Mouse (Mus musculus) neural tube, embryonic 11.5 days (tissue): ENCODE results near the gene Skiv2l. TPM values are rescaled to one million over a fixed set of nuclear protein-coding genes. Genes with fewer than 3 reads are reported as not detected.

Source experiments
- ATAC-seq: fragments of 200-750 bp; cut with Nextera tagmentation; 2 replicates; pipeline ENCODE4 v1.8.0; 2017; ENCODE audit warnings: moderate number of reproducible peaks, mild to moderate bottlenecking, moderate TSS enrichment, moderate library complexity; ENCODE audit not compliant: insufficient read depth, low FRiP score, low TSS enrichment
- DNase-seq: peaks from one replicate; pipeline ENCODE4 v3.0.0-alpha.2; 2015; ENCODE audit warnings: low spot score
- H3K27ac ChIP-seq: fragments of 300-500 bp; sonication (generic); 2 replicates; pipeline ENCODE4 v1.5.1; 2014; ENCODE audit warnings: low read depth, mild to moderate bottlenecking, low read length
- H3K27me3 ChIP-seq: fragments of 300-500 bp; sonication (generic); 2 replicates; pipeline ENCODE4 v1.6.1; 2014; ENCODE audit warnings: mild to moderate bottlenecking, low read length, mixed read lengths; ENCODE audit not compliant: control insufficient read depth, insufficient read depth
- H3K36me3 ChIP-seq: fragments of 300-500 bp; sonication (generic); 2 replicates; pipeline ENCODE4 v1.6.1; 2014; ENCODE audit warnings: mild to moderate bottlenecking, low read length, moderate library complexity, mixed read lengths; ENCODE audit not compliant: control insufficient read depth, insufficient read depth
- H3K4me1 ChIP-seq: fragments of 300-500 bp; sonication (generic); 2 replicates; pipeline ENCODE4 v1.6.1; 2014; ENCODE audit warnings: low read length, mixed read lengths; ENCODE audit not compliant: control insufficient read depth, insufficient read depth
- H3K4me2 ChIP-seq: fragments of 300-500 bp; sonication (generic); 2 replicates; pipeline ENCODE4 v1.6.1; 2014; ENCODE audit warnings: low read depth, mild to moderate bottlenecking, moderate library complexity
- H3K4me3 ChIP-seq: fragments of 300-500 bp; sonication (generic); 2 replicates; pipeline ENCODE4 v1.5.1; 2014; ENCODE audit warnings: low read depth, low read length
- H3K9ac ChIP-seq: fragments of 300-500 bp; sonication (generic); 2 replicates; pipeline ENCODE4 v1.6.1; 2014; ENCODE audit warnings: mild to moderate bottlenecking, low read length
- H3K9me3 ChIP-seq: fragments of 300-500 bp; sonication (generic); 2 replicates; pipeline ENCODE4 v1.6.1; 2016; ENCODE audit warnings: low read length; ENCODE audit not compliant: control insufficient read depth
- WGBS: fragments of 180-500 bp; shearing (Covaris S2); extraction: QIAGEN DNeasy Blood & Tissue Kit; methylation state at CpG from one replicate; pipeline ENCODE4 v1.1.7; 2014; 5-methylcytosine and 5-hydroxymethylcytosine counted together
- polyA plus RNA-seq: library from polyadenylated mRNA; unstranded; fragments of >200 nt; fragmentation: Nextera tagmentation; extraction: Ambion mirVana; gene quantifications from 2 replicates; pipeline ENCODE4 v1.2.1, GENCODE M21; 2014

Skiv2l gene
- polyA plus RNA-seq, 1 experiment from 2014 or later, result 55.7 TPM

GRCm38 (mm10) chr17:34894801-34895530 is 45.0 kb upstream of the Skiv2l start:
- H3K9me3 ChIP-seq, result no peaks in the 10 kb centered on the region
- no peaks in the 10 kb centered on the region for H3K27me3 ChIP-seq
- H3K4me2 ChIP-seq, result peak overlapping the region; percentile 72
- H3K4me3 ChIP-seq, result peak overlapping the region; percentile 83
- peaks cover 15% of the 10 kb centered on the region for H3K4me1 ChIP-seq
- ATAC-seq (peak; percentile 18), DNase-seq (peak; percentile 45)
- no peaks in the 10 kb centered on the region for H3K36me3 ChIP-seq
- peak overlapping the region; percentile 80 for H3K27ac ChIP-seq
- peak overlapping the region; percentile 84 for H3K9ac ChIP-seq
- WGBS, result 12% methylated on average over 36 of the region's 51 CpGs

DNA sequence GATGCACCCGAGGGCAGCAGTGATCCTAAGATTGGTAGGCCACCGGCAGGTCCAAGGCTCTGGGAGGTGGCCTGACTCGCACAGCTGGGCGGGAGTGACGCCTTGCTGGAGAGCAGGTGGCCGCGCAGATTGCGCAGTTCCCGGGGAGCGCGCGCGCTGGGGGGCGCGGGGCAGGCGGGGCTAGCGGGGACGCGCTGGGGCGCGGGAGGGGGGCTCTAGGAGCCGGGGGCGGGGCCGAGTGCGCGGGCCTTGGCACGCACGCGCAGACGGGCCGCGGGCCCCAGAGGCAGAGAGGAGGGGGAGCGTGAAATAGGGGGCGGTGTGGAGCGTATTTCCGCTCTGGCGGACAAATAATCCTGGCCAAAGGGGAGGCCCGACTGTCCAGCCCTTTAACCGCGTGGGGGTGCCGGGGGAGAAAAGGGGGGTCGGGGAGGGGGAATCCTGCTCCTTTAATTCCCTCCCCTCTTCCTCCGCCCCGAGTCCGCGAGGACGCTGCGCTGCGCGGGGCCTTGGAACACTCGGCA is 44.1 kb upstream of the Skiv2l start:
- WGBS, result under 1% methylated on average over 46 of the region's 51 CpGs
- DNase-seq (peak; percentile 96), ATAC-seq (peak; percentile 81)
- H3K27ac ChIP-seq, result peak overlapping the region; percentile 80
- H3K4me1 ChIP-seq, result peaks cover 14% of the 10 kb centered on the region
- H3K4me2 ChIP-seq, result peak overlapping the region; percentile 72
- peak overlapping the region; percentile 83 for H3K4me3 ChIP-seq
- peak overlapping the region; percentile 84 for H3K9ac ChIP-seq
- no peaks in the 10 kb centered on the region for H3K9me3 ChIP-seq
- no peaks in the 10 kb centered on the region for H3K27me3 ChIP-seq
- H3K36me3 ChIP-seq, result no peaks in the 10 kb centered on the region

DNA sequence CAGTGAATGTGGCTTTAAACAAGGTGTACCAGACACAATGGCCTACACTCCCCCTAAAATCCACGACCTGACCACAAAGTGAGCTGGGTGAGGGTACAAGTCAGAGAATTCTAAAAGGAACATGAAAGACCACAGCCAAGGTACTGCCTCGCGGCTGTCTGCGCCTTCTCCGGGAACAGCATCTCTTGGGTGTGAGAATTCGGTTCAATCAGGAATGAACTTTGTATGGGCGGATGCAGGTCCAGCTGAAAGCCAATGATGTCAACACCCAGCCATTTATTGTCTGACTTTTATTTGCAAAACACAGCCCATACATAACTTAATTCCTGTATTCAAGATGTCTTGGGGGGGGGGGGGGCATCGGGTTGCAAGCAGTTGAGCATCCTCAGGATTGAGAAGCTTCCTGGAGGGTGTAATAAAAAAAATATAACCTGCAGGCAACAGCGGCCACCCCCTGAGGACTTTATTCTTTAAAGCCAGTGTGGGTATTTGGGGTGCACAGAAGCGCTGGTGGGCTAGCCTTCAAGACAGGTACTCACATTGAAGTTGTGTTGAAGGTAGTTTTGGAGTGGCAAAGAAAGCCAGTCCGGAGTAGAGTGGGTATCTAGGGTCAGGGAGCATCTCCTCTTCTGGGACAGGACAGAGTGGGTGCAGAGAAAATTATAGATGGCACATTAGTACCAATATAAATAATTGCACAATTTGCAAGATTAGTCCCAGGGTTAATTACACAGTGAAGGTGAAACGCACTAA is 43.2 kb upstream of the Skiv2l start:
- Histone ChIP-seq H3K27me3 (no peaks in the 10 kb centered on the region), H3K4me3 (peak overlapping the region; percentile 83; the same call in 1 of the 2 replicates), H3K27ac (0 out of 2 replicates have a peak overlapping the region, but pooled peaks have one; percentile 0), H3K4me1 (peaks cover 14% of the 10 kb centered on the region), H3K36me3 (no peaks in the 10 kb centered on the region), H3K9ac (0 out of 2 replicates have a peak overlapping the region, but pooled peaks have one; percentile 5), H3K4me2 (no peak overlapping the region; the same call in 1 of the 2 replicates), H3K9me3 (no peaks in the 10 kb centered on the region)
- 70% methylated on average over 12 of the region's 12 CpGs for WGBS
- ATAC-seq, result no peak
- no peak for DNase-seq

GRCm38 (mm10) chr17:34891377-34891776 is 41.4 kb upstream of the Skiv2l start:
- Histone ChIP-seq H3K4me3 (no peak overlapping the region), H3K9ac (no peak overlapping the region), H3K27me3 (no peaks in the 10 kb centered on the region), H3K4me2 (no peak overlapping the region), H3K4me1 (peaks cover 8% of the 10 kb centered on the region; the same call in 1 of the 2 replicates), H3K36me3 (no peaks in the 10 kb centered on the region), H3K9me3 (no peaks in the 10 kb centered on the region), H3K27ac (no peak overlapping the region)
- WGBS, result 95% methylated on average over 2 of the region's 2 CpGs
- no peak for ATAC-seq
- no peak for DNase-seq

DNA sequence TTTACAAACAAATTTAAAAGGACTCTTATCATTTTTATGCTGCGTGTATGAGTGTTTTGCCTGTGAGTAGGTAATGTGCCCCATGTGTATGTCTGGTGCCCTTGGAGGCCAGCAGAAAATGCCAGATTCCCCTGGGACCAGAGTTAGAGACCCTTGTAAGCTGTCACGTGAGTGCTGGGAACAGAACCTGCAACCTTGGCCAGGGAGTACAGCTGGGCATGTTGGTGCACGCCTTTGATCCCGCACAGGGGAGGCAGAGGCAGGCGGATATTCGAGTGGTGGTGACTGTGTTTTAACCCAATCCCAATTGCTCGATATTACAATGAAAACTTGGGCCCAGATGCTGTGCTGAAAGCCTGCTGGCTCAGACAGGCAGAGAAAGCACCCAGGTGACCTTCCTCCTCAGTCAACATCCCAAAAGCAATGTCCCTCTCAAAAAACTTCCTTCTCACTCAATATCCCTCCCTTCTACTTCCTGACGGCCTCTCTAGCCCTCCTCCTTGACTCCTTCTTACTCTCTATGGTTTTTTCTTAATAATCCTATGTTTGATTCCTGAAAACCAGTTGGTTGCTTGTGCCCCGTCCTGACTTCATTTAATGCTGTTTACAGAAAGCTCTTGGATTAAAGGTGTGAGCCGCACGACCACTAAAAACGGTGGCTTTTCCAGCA is 40.2 kb upstream of the Skiv2l start:
- H3K27ac ChIP-seq, result no peak overlapping the region
- H3K9ac ChIP-seq, result no peak overlapping the region
- WGBS, result 85% methylated on average over 12 of the region's 12 CpGs

DNA sequence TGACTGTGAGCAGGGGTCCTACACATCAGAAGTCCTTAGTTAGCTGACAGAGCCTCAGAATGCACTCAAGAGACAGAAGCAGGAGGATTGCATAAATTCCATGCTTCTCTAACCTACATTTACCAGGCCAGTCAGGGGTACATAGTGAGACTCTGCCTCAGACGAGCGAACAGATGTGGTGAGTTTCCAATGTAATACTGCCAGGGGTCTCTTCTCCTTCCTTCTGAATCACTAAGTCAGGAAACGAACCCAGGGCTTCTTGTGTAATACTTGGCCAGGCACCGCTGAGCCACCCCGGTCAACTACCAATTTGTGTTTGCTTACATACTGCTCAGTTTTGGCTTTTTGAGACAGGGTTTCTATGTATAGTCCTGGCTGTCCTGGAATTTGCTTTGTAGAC is 37.9 kb upstream of the Skiv2l start:
- no peak overlapping the region for H3K4me2 ChIP-seq
- H3K36me3 ChIP-seq, result no peaks in the 10 kb centered on the region
- no peaks in the 10 kb centered on the region for H3K9me3 ChIP-seq
- H3K27ac ChIP-seq, result no peak overlapping the region
- no peak overlapping the region for H3K9ac ChIP-seq
- no peak for ATAC-seq
- H3K27me3 ChIP-seq, result no peaks in the 10 kb centered on the region
- no peaks in the 10 kb centered on the region for H3K4me1 ChIP-seq
- DNase-seq, result no peak
- H3K4me3 ChIP-seq, result no peak overlapping the region
- 84% methylated on average over 5 of the region's 5 CpGs for WGBS

More for the DNA sequence above, 40.2 kb upstream of the Skiv2l start:
- no peaks in the 10 kb centered on the region for H3K27me3 ChIP-seq
- DNase-seq (no peak), ATAC-seq (no peak)
- no peaks in the 10 kb centered on the region for H3K36me3 ChIP-seq
- H3K4me3 ChIP-seq, result no peak overlapping the region
- H3K4me1 ChIP-seq, result peaks cover 2% of the 10 kb centered on the region; the same call in 1 of the 2 replicates
- no peak overlapping the region for H3K4me2 ChIP-seq
- H3K9me3 ChIP-seq, result no peaks in the 10 kb centered on the region

- no peak for ATAC-seq
- H3K27me3 ChIP-seq, result no peaks in the 10 kb centered on the region; the same call in 1 of the 2 replicates
- no peak overlapping the region for H3K27ac ChIP-seq
- H3K4me3 ChIP-seq, result no peak overlapping the region
- DNase-seq, result no peak
- H3K4me1 ChIP-seq, result no peaks in the 10 kb centered on the region
- H3K36me3 ChIP-seq, result no peaks in the 10 kb centered on the region
- H3K4me2 ChIP-seq, result no peak overlapping the region
- no peak overlapping the region for H3K9ac ChIP-seq
- no peaks in the 10 kb centered on the region for H3K9me3 ChIP-seq
- WGBS, result 91% methylated on average over 3 of the region's 3 CpGs
Observed at GRCm38 (mm10) chr17:34885615-34886014, 35.6 kb upstream of the Skiv2l start.

DNA sequence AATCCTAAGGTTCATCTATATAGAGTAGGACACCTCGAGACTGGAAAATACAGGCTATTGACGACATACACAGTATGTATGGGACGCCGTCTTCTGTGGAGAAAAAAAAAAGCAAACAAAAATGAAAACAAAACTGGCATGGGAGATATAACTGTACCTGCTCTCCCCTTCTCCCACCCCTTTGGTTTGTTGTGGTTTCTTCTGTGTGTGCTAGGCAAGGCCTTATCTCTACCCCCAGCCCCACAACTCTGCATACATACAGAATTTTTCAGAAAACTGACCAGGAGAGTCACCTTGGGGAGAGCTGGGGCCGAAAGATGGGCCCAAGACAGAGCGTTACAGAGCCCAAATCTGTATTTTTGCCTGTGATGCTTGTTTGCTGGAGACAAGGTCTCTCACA is 34.7 kb upstream of the Skiv2l start:
- no peak for DNase-seq
- 91% methylated on average over 6 of the region's 6 CpGs for WGBS
- no peak for ATAC-seq
- Histone ChIP-seq H3K27ac (no peak overlapping the region), H3K36me3 (no peaks in the 10 kb centered on the region), H3K9ac (no peak overlapping the region), H3K27me3 (no peaks in the 10 kb centered on the region; the same call in 1 of the 2 replicates), H3K4me1 (no peaks in the 10 kb centered on the region), H3K9me3 (no peaks in the 10 kb centered on the region), H3K4me2 (no peak overlapping the region), H3K4me3 (no peak overlapping the region)
